Mouse (Mus musculus): Measurements from ENCODE around the gene Kif26b. TPM values are rescaled to one million over a fixed set of nuclear protein-coding genes. Genes with fewer than 3 reads are reported as not detected.

Kif26b gene
- polyA plus RNA-seq, 1 experiment from 2014 or later = 2.7 TPM

DNA sequence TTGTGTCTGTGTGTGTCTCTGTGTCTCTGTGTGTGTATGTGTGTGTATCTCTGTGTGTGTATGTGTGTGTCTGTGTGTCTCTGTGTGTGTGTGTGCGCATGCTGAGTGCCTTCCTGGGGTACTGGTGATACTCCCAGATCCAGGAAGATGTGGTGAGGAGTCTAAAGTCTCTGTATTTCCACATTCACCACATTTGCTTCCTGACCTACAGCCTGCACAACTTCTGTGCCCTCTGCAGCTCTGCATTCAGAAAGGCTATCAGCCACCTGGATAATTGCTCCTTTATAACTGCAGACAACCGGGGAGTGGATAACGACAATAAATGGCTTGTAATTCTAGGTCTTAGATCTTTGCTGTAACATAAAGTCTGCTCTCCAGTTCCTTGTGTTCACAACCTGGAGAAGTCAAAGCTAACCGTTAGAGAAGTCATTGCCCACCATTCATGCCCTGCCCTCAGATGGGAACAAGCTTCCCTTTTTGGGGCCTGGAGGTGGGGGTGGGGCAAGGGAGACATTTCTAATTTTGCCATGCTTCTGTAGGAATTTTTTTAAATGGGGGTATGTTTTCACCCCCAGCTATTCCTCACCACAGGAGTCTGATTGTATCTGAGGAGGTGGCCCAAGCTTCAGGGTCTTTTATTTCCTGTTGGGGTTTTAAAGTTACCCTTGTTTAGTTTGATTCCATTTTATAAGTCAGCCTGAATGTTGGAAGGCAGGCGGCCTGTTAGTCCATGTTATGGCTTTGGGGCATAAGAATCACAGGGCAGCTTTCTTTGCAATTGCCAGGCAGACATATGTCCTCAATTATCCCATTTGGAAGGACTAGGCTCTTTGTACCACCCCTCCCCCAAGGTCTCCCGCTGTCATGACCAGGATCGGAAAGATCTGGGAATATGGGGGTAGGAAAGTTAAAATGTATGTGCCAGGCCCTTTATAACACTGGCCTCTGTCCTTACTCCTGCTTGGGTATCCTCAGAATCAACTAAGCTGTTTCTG lies 39.9 kb downstream of the Kif26b start:
- Histone ChIP-seq H3K9me3 (ENCODE audit: control insufficient read depth, low read length) (no peaks in the 10 kb centered on the region), H3K27me3 (replicated peaks; ENCODE audit: control insufficient read depth, insufficient read depth, low read length) (no peaks in the 10 kb centered on the region), H3K27ac (ENCODE audit: low read depth, low read length) (no peak overlapping the region), H3K9ac (ENCODE audit: low read depth, low read length) (no peak overlapping the region), H3K4me1 (replicated peaks; ENCODE audit: control insufficient read depth, insufficient read depth, low read length) (no peaks in the 10 kb centered on the region), H3K4me2 (no peak overlapping the region), H3K36me3 (ENCODE audit: control insufficient read depth, insufficient read depth, low read length) (no peaks in the 10 kb centered on the region), H3K4me3 (ENCODE audit: low read depth, low read length) (no peak overlapping the region)
- ATAC-seq (replicated peaks; ENCODE audit: low FRiP score) (no peak), DNase-seq (ENCODE audit: low spot score) (no peak)
- WGBS = 61% methylated on average over 7 of the region's 7 CpGs

DNA sequence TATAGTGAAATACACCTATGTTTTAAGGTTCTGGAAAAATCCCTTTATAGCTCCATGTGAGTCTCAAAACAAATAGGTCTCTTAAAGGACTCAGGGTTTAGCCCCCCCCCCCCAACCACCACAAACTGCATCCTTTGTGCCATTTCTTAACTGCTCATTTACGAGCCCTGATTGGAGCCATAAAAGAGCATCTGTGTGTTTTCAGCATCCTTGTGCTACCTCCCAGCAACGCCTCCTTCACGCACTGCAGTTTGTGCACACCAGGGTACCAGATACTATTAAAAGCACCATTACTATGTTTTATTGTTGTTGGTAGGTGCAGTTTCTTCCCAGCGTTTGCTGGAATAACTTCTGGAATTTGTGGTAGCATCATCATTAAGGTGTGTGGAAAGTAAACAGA lies 42.1 kb downstream of the Kif26b start:
- Histone ChIP-seq H3K9me3 (ENCODE audit: control insufficient read depth, low read length) (0 out of 2 replicates have a peak, but pooled peaks cover 2% of the 10 kb centered on the region), H3K9ac (ENCODE audit: low read depth, low read length) (no peak overlapping the region), H3K27ac (ENCODE audit: low read depth, low read length) (no peak overlapping the region), H3K4me3 (ENCODE audit: low read depth, low read length) (no peak overlapping the region), H3K27me3 (replicated peaks; ENCODE audit: control insufficient read depth, insufficient read depth, low read length) (no peaks in the 10 kb centered on the region), H3K4me1 (replicated peaks; ENCODE audit: control insufficient read depth, insufficient read depth, low read length) (no peaks in the 10 kb centered on the region), H3K4me2 (no peak overlapping the region), H3K36me3 (ENCODE audit: control insufficient read depth, insufficient read depth, low read length) (no peaks in the 10 kb centered on the region)
- no peak for DNase-seq (ENCODE audit: low spot score)
- WGBS = 76% methylated on average over 4 of the region's 4 CpGs
- no peak for ATAC-seq (replicated peaks; ENCODE audit: low FRiP score)

DNA sequence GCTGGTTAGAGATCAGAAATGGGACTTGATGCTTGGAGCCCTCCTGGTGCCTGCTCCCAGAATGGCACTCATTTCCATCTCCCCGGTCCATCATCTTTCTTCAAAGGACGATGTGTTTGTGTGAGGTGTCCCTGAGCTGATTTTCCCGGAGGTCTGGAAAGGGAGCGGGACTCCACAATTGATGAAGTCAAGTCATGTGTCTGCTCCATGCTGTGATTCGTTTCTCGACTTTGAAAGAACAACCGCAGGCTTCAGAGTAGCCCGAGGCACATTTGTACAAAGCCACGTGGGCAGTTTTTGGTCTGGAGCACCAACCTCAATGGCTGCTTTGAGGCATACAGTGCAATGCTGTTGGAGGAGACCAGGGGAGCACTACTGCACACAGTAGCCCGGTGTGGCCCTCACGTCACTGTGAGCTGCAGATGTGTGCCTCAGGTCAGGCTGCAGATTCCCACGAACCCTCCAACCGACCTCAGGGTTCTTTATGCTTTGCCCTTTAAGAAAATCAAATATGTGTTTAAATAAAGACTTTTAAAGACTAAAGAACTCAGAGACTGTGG lies 43.0 kb downstream of the Kif26b start:
- no peak overlapping the region for H3K4me2 ChIP-seq
- no peaks in the 10 kb centered on the region for H3K4me1 ChIP-seq (replicated peaks; ENCODE audit: control insufficient read depth, insufficient read depth, low read length)
- WGBS = 66% methylated on average over 13 of the region's 13 CpGs
- H3K27ac ChIP-seq (ENCODE audit: low read depth, low read length) = no peak overlapping the region
- ATAC-seq (replicated peaks; ENCODE audit: low FRiP score) (no peak), DNase-seq (ENCODE audit: low spot score) (no peak)
- no peaks in the 10 kb centered on the region for H3K27me3 ChIP-seq (replicated peaks; ENCODE audit: control insufficient read depth, insufficient read depth, low read length)
- 0 out of 2 replicates have a peak, but pooled peaks cover 2% of the 10 kb centered on the region for H3K9me3 ChIP-seq (ENCODE audit: control insufficient read depth, low read length)
- no peaks in the 10 kb centered on the region for H3K36me3 ChIP-seq (ENCODE audit: control insufficient read depth, insufficient read depth, low read length)
- no peak overlapping the region for H3K4me3 ChIP-seq (ENCODE audit: low read depth, low read length)
- no peak overlapping the region for H3K9ac ChIP-seq (ENCODE audit: low read depth, low read length)

DNA sequence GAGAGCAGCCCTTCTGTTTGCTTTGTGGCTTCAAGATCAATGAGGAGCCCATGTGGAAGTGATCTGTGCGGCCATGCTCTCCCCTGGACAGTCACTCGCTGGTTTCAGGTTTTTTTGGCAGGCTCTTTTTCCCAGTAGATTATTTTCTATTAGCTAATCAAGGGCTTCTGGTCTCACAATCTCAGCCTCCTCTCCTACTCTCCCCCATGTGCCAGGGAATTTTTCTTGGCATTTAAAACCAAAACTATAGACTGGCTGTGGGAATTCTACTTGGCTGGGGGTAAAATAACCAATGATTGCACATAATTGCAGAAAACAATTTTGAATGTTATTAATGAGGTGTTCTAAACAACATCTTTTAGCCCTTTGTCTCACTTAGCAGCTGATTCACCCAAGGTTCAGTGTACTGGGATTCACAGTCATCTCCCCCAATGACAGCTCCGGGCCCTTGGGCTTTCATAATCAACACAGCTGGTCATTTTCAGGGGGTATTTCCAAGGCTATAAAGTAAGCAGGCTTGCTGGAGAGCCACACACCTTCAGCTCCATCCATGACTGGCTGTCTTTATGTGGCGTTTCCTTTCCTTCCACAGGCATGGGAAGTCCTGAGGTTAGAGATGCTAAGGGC lies 44.6 kb downstream of the Kif26b start:
- Histone ChIP-seq H3K4me1 (replicated peaks; ENCODE audit: control insufficient read depth, insufficient read depth, low read length) (no peaks in the 10 kb centered on the region), H3K4me3 (ENCODE audit: low read depth, low read length) (no peak overlapping the region), H3K9ac (ENCODE audit: low read depth, low read length) (no peak overlapping the region), H3K4me2 (no peak overlapping the region), H3K36me3 (ENCODE audit: control insufficient read depth, insufficient read depth, low read length) (no peaks in the 10 kb centered on the region), H3K27me3 (replicated peaks; ENCODE audit: control insufficient read depth, insufficient read depth, low read length) (no peaks in the 10 kb centered on the region), H3K27ac (ENCODE audit: low read depth, low read length) (no peak overlapping the region), H3K9me3 (ENCODE audit: control insufficient read depth, low read length) (0 out of 2 replicates have a peak, but pooled peaks cover 2% of the 10 kb centered on the region)
- DNase-seq (ENCODE audit: low spot score) (no peak), ATAC-seq (replicated peaks; ENCODE audit: low FRiP score) (no peak)
- WGBS = 68% methylated on average over 4 of the region's 4 CpGs

DNA sequence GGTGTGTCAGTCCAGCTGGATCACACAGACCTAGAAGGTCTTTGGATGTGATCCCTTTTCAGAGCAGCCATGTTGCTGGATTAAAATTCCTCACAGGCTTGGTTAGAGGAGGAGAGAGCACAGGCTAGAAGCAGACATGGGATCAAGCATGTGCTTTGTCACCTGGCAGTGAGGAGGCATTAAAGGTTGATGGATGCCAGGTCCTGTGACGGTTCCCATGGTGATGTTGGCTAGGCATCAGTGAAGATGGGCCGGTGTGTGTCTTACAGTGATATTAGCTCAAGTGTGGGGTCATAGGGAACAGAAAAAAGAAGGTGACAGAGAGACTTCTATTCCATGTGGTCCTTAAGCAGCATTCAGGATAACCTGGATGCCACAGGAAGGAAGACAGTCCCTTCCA lies 46.8 kb downstream of the Kif26b start:
- no peak for DNase-seq (ENCODE audit: low spot score)
- no peak overlapping the region for H3K4me2 ChIP-seq
- no peak overlapping the region for H3K4me3 ChIP-seq (ENCODE audit: low read depth, low read length)
- H3K9ac ChIP-seq (ENCODE audit: low read depth, low read length) = no peak overlapping the region
- no peaks in the 10 kb centered on the region for H3K4me1 ChIP-seq (replicated peaks; ENCODE audit: control insufficient read depth, insufficient read depth, low read length)
- no peak overlapping the region for H3K27ac ChIP-seq (ENCODE audit: low read depth, low read length)
- 0 out of 2 replicates have a peak, but pooled peaks cover 2% of the 10 kb centered on the region for H3K9me3 ChIP-seq (ENCODE audit: control insufficient read depth, low read length)
- ATAC-seq (replicated peaks; ENCODE audit: low FRiP score) = no peak
- WGBS = 74% methylated on average over 2 of the region's 2 CpGs
- no peaks in the 10 kb centered on the region for H3K36me3 ChIP-seq (ENCODE audit: control insufficient read depth, insufficient read depth, low read length)
- no peaks in the 10 kb centered on the region for H3K27me3 ChIP-seq (replicated peaks; ENCODE audit: control insufficient read depth, insufficient read depth, low read length)

DNA sequence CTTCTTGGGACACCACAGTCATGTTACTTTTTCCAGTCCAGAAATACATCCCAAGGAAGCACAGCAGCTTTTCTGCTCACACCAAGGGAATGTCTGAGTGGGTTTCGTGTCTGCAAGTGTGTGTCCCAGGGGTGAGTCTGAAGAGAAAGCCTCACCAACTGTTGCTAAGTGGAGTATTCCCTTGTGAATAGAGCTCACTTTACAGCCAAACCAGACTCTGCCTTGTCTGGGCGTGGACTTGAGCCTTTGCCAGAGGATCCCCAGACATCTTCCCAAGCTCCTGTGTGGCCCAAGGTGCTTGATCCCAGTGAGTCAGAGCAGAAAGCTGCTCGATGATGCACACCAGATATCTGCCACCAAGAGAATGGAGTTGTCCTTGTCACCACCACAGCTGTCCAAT lies 48.0 kb downstream of the Kif26b start:
- H3K27ac ChIP-seq (ENCODE audit: low read depth, low read length) = no peak overlapping the region
- no peaks in the 10 kb centered on the region for H3K4me1 ChIP-seq (replicated peaks; ENCODE audit: control insufficient read depth, insufficient read depth, low read length)
- H3K36me3 ChIP-seq (ENCODE audit: control insufficient read depth, insufficient read depth, low read length) = no peaks in the 10 kb centered on the region
- WGBS = 72% methylated on average over 3 of the region's 3 CpGs
- ATAC-seq (replicated peaks; ENCODE audit: low FRiP score) = no peak
- H3K27me3 ChIP-seq (replicated peaks; ENCODE audit: control insufficient read depth, insufficient read depth, low read length) = no peaks in the 10 kb centered on the region
- 0 out of 2 replicates have a peak, but pooled peaks cover 2% of the 10 kb centered on the region for H3K9me3 ChIP-seq (ENCODE audit: control insufficient read depth, low read length)
- H3K4me2 ChIP-seq = no peak overlapping the region
- no peak overlapping the region for H3K9ac ChIP-seq (ENCODE audit: low read depth, low read length)
- no peak for DNase-seq (ENCODE audit: low spot score)
- H3K4me3 ChIP-seq (ENCODE audit: low read depth, low read length) = no peak overlapping the region

DNA sequence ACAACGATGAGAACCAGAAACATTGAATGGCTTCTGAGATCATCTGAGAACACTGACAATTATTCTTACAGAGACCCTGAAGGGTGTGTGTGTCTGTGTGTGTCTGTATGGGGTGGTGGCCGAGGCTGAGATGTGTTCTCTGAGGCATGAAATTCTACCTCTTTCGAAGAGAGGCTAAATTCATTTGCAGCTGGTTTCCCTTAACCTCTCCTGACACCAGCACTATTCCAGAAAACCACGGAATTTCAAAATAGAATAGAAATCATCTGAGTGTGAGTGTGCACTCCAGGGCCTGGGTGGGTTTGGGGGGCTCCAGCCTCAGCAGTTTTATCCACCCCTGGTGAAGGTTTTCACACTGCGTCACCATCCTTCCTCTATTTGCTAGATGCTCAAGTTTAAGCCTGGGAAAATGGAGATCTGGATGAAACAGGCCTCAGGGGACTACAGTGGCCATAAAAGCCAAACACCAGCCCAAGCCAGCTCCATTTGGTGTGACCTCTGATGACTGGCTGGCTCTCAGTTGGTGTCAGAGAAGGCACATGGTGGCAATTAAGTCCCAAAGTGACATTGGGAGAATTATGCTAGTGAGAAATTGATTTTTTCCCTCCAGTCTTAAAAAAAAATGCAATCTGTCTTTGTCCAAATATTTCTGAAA lies 56.6 kb downstream of the Kif26b start:
- no peak for DNase-seq (ENCODE audit: low spot score)
- Histone ChIP-seq H3K9me3 (ENCODE audit: control insufficient read depth, low read length) (no peaks in the 10 kb centered on the region), H3K27me3 (replicated peaks; ENCODE audit: control insufficient read depth, insufficient read depth, low read length) (no peaks in the 10 kb centered on the region), H3K4me1 (replicated peaks; ENCODE audit: control insufficient read depth, insufficient read depth, low read length) (no peaks in the 10 kb centered on the region), H3K4me3 (ENCODE audit: low read depth, low read length) (no peak overlapping the region), H3K4me2 (no peak overlapping the region), H3K36me3 (ENCODE audit: control insufficient read depth, insufficient read depth, low read length) (no peaks in the 10 kb centered on the region), H3K9ac (ENCODE audit: low read depth, low read length) (no peak overlapping the region), H3K27ac (ENCODE audit: low read depth, low read length) (no peak overlapping the region)
- 72% methylated on average over 5 of the region's 5 CpGs for WGBS
- no peak for ATAC-seq (replicated peaks; ENCODE audit: low FRiP score)

Data from liver, embryonic 11.5 days (tissue).